Mouse (Mus musculus) heart, postnatal 10 days (tissue): ENCODE measurements around the gene Sorcs3. TPM values are rescaled to one million over a fixed set of nuclear protein-coding genes. Genes with fewer than 3 reads are reported as not detected.
A peak's percentile ranks its signal among the peaks of the same experiment; 100 is the strongest.

Experiments
- DNase-seq, 2 experiments: peaks; one replicate each; pipeline ENCODE4 v3.0.0; 2021
- intact Hi-C: fragments of 180-260 bp; cut with DNase I; formaldehyde crosslinking; loops from one replicate; pipeline ENCODE4 v1.15.1; 2025
- total RNA-seq, 2 experiments: library from RNA; stranded (reverse); gene quantifications; 2 replicates each; pipeline ENCODE4 v1.2.3; 2021

Gene Sorcs3
- total RNA-seq, 2 experiments from 2014 or later, result 0.07 TPM

DNA sequence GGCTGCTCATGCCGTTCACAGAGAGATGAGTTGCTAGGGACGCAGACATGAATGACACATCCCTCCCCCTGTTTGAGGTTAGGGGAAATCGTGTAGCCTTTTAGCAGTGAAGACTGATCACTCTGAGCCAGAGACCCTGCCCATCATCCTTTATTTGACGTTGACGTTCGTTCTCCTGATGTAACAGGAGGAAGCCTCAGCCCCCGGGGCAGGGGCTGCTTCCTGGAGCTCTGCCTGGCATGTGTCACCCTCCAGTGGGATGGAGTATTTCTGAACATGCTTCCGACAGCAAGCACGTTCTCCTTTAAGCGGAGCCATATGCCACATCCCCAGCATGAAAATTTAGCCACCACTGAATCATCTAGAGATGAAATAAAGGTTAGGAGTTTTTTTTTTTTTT is 162.2 kb downstream of the Sorcs3 start:
- intact Hi-C loops, result no loop called here

DNA sequence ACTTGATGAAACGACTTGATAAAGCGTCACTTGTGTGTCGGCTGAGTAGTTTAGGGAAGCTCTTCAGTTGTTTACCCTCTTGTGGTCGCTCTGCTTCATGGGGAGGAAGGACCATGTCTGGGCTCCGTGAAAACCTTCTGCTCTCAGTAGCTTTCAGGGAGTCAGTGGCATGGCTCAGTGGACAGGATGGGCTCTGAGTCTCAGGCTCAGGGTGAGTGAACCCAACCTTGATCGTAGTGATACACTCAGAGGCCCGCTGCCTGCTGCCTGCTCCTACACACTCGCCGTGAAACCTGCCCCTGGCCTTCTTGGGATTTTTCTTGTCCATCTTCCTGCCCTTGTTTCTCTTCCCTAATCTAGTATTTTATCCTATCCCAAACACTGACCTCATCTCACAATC is 166.0 kb downstream of the Sorcs3 start:
- intact Hi-C loops, result no loop called here

More for the DNA sequence above, 162.2 kb downstream of the Sorcs3 start:
- no peak for DNase-seq

DNA sequence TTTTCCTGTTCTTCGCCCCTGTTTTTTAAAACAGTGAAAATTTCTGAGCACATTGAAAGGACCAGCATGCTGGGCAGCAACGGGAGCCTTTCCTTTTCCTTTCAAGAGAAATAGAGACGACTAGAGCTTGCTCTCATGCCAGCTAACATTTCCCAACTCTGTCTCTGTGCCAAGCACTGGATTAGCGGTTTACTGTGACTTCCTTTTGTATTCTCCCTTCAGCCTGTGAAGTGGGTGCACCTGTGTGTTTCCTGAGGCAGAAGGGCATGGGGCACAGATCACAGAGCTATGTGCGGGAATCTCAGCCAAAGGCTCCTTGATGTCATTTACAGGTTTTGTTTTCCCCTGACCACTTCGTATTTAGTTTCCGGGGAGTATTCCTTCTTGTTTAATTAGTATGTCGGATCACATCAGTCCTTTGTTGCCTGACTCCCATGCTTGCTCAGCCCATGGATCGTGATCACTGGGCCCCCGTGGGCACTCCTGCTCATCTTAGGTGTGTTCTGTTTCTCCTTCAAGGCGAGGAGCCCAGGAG is 172.2 kb downstream of the Sorcs3 start:
- DNase-seq, result no peak

More for the DNA sequence above, 166.0 kb downstream of the Sorcs3 start:
- no peak for DNase-seq

GRCm38 (mm10) chr19:48391551-48391950 is 185.7 kb downstream of the Sorcs3 start:
- DNase-seq, result peak; percentile 4 to 20
- intact Hi-C loops, result loop anchor here (2.0 kb wide), 2 partner anchors 187 to 403 kb away; no protein-coding TSS in a partner anchor

More for the DNA sequence above, 172.2 kb downstream of the Sorcs3 start:
- intact Hi-C loops, result no loop called here

- intact Hi-C loops, result no loop called here
These were observed 199.1 kb downstream of the Sorcs3 start for GRCm38 (mm10) chr19:48404774-48405495.

GRCm38 (mm10) chr19:48408221-48408620 is 202.4 kb downstream of the Sorcs3 start:
- intact Hi-C loops, result no loop called here
- no peak for DNase-seq

More at GRCm38 (mm10) chr19:48404774-48405495, 199.1 kb downstream of the Sorcs3 start:
- no peak for DNase-seq

- intact Hi-C loops, result no loop called here
- DNase-seq, result peak in 1 of 2 experiments; percentile 5
These were observed 205.5 kb downstream of the Sorcs3 start for GRCm38 (mm10) chr19:48411332-48411731.

GRCm38 (mm10) chr19:48413836-48414235 is 208.0 kb downstream of the Sorcs3 start:
- intact Hi-C loops, result no loop called here
- peak; percentile 7 to 36 for DNase-seq

DNA sequence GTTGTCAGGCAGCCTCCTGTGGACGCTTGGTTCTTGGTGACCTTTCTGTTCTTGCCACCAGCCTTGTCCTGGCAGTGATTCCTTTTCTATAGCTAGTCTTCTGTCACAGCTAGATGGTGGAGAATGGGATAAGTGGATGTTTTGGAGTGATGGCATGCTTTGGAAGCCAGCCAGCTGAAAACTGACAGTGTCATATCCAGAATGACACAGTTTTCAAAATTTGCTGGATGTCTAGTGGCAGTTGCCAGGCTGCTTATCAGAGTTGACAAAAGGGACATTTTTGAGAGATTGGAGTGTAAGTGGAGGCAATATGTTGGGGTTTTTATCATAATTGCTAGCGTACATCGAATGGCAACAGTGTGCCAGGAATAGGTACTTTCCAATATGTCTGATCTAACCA is 212.5 kb downstream of the Sorcs3 start:
- intact Hi-C loops, result no loop called here
- no peak for DNase-seq

GRCm38 (mm10) chr19:48429263-48429662 is 223.4 kb downstream of the Sorcs3 start:
- DNase-seq, result no peak
- intact Hi-C loops, result no loop called here

DNA sequence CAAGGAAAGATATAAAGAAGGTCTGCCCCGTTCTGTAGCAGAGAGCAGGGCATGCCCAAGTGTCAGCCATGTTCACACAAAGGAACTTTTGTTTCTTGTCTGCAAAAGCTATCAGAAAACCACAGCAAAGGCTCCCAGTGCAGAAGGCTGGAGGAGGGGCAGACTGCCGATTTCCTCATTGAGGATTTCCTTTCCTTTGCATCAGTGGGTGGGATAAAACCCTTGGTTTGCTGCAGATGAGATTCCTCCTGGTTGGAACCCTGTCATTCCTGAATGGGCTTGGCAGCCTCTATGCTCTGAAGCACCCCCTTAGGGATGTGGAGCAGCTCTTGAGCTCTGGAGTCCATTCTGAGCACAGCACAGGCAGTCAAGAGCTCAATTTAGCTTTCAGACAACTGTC is 223.9 kb downstream of the Sorcs3 start:
- DNase-seq, result no peak
- intact Hi-C loops, result no loop called here

DNA sequence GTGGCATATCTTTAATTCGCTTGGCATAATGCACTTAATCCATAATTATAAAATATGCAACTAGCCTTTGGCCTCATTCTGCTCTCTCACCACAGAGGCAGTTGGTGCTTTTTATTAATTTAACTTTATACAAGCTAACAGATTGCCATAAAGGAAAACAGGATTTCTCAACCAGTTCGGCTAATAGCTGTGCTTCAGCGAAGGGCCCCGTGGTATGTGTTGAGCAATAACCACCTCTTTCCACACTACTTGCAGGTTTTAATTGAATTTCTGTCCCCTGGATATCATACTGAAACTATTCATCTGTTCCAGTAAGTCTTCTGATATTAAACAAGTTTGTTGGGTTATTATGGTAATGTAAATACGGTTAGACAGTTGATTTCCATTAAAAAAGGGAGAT is 224.5 kb downstream of the Sorcs3 start:
- intact Hi-C loops, result no loop called here
- DNase-seq, result no peak

DNA sequence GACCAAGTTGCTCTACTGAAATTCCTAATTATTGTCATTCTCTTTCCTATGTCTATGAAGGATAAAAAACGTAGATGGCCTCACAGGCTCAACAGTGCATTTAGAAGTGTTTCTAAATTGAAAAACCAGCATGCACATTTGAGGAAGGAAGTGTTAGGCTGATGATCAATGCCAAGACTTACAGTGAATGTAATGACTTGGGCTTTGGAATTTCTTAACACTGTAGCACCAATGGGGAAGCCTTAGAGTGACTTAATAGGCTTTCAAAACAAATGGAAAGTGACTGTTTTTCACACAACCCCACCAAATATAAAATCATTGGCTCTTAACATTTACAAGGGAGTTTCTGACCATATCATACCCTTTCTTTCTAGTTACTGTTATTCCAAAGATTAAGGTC is 232.6 kb downstream of the Sorcs3 start:
- intact Hi-C loops, result no loop called here
- DNase-seq, result no peak

DNA sequence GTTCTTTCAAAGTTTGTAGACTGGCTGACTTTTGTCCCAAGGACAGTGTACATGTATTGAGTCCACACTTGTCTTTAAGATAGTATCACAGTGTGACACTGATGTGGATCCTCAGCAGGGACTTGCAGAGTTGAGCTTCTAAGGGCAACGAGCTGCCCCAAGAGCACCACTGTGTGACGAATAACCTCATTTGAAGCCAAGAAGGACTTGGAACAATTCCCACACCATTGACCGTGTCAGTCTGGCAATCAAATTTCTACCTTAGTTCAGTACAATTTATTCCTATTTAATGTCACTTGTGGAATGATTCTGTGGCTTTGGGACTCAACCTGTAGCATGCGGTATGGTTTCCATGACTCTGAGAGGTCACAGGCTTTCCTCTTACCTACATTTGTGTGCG is 255.3 kb downstream of the Sorcs3 start:
- intact Hi-C loops, result no loop called here
- no peak for DNase-seq

- DNase-seq, result no peak
- intact Hi-C loops, result no loop called here
These were observed 256.6 kb downstream of the Sorcs3 start for GRCm38 (mm10) chr19:48462426-48462825.

GRCm38 (mm10) chr19:48463494-48463893 is 257.7 kb downstream of the Sorcs3 start:
- intact Hi-C loops, result no loop called here
- no peak for DNase-seq

DNA sequence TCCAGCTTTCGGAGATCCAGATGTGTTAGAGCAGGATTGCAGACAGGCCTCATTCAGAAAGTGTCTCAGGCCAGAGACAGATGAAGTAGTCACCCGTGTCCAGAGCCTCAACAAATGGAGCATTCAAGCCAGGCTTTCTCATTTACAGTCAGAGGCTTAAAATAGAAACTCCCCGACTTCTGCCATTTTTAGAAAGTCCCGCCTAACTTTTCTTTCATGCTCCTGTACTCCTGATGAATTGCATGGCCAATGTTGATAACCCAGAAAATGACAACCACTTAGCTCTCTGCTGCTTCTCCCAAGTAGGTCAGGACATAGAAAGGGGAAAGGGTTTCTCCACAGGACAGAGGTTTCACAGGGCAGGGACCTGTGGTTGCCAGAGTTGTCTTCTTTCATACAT is 261.6 kb downstream of the Sorcs3 start:
- intact Hi-C loops, result no loop called here
- DNase-seq, result peak; percentile 15 to 17

DNA sequence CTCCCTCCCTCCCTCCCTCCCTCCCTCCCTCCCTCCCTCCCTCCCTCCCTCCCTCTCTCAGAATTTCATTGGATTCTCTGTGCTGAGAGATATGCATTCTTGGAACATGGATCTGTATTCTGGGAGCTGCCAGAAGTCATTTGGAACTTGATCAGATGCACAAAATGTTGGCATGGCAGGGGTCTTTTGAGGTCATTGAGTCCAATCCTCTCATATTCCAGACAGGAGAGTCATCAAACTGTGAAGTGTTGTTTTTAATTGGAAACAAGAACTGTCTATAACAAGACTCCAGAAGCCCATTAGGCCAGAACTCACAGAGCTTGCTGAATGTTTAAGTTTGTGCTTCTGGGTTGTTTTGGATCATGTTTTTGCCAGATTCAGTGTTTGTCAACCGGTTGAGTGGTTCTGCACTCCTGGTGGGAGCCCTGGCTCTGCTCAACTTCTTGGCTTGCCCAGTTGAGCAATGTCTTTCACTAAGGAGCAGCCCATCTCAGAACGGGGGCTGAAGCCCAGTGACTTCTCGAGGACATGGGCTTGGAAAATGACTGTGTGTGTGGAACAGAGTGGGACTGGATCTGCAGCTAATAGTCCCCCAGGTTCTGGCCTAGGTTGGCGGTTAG is 264.1 kb downstream of the Sorcs3 start:
- intact Hi-C loops, result no loop called here
- DNase-seq, result no peak

GRCm38 (mm10) chr19:48471927-48472326 is 266.1 kb downstream of the Sorcs3 start:
- intact Hi-C loops, result no loop called here
- DNase-seq, result no peak

DNA sequence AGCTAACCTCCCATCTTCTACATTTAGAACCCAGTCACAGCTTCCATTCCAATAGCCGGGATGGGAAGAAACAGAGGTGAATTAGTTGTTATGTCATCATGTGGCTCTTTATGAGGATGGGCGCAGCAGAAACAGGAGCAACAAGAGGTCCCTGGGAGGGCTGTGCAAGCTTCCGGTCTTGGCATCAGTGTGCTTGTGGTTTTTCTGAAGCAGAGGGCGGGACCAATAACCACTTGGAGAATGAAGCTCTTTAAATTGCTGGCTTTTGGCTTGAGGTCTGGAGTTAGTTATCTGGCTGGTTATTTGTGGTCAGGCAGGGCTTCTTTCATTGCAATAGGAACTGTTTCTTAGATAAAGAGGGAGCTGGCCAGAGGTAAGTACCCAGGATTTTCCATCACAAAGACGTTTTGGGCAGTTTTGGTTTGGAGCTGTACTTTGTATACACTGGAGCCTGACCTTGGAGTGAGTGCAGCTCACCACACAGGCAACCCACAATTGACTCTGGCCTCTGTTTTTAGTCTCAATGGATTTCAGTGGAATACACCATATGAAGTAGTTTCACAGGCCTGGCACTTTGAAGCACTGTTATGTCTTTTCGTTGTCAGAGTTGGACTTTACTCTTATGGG is 270.1 kb downstream of the Sorcs3 start:
- no peak for DNase-seq
- intact Hi-C loops, result no loop called here

DNA sequence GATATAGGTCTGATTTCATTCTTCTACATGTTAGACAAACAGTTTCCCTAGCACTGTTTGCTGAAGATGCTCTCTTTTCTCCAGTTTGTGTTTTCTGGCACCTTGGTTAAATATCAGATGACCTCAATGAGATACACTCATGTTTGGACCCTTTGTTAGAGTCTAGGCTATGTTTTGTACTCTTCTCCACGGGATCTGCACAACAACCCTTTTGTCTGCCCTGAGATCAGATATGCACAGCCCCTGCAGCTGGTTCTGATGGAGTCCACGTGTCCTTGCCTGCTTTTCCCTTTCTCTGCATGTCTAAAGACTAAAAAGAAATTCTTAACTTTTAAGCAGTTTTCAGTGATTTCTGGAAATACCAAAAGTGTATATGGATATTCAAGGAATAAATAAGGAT is 273.0 kb downstream of the Sorcs3 start:
- DNase-seq, result no peak
- intact Hi-C loops, result no loop called here

GRCm38 (mm10) chr19:48482946-48483345 is 277.1 kb downstream of the Sorcs3 start:
- intact Hi-C loops, result no loop called here
- no peak for DNase-seq
